Mouse (Mus musculus) testis, adult 2 months (tissue): ENCODE results near the gene Tpi1. TPM values are rescaled to one million over a fixed set of nuclear protein-coding genes. Genes with fewer than 3 reads are reported as not detected.

Source experiments
- H3K27ac ChIP-seq: fragments of 200-500 bp; 2 replicates; pipeline ENCODE4 v1.5.1; 2012; ENCODE audit warnings: low read depth, low read length; ENCODE audit not compliant: control insufficient read depth, insufficient read depth
- H3K27me3 ChIP-seq: fragments of 200-500 bp; 2 replicates; pipeline ENCODE4 v1.6.1; 2012; ENCODE audit warnings: mild to moderate bottlenecking, low read length, moderate library complexity; ENCODE audit not compliant: control insufficient read depth, insufficient read depth
- H3K36me3 ChIP-seq: fragments of 200-500 bp; 2 replicates; pipeline ENCODE4 v1.6.1; 2012; ENCODE audit warnings: mild to moderate bottlenecking, low read length; ENCODE audit not compliant: control insufficient read depth, insufficient read depth
- H3K4me1 ChIP-seq: fragments of 200-500 bp; 2 replicates; pipeline ENCODE4 v1.6.1; 2012; ENCODE audit warnings: low read length; ENCODE audit not compliant: control insufficient read depth, insufficient read depth
- H3K4me3 ChIP-seq: fragments of 200-500 bp; 2 replicates; pipeline ENCODE4 v1.5.1; 2012; ENCODE audit warnings: low read depth, mild to moderate bottlenecking, low read length, moderate library complexity, mixed read lengths; ENCODE audit not compliant: control insufficient read depth
- CTCF ChIP-seq: fragments of 200-500 bp; IDR thresholded peaks from 2 replicates; pipeline ENCODE4 v1.5.1; 2012; ENCODE audit warnings: low read depth, mild to moderate bottlenecking, inconsistent platforms, low read length, moderate library complexity; ENCODE audit not compliant: control insufficient read depth, insufficient read depth, insufficient replicate concordance
- POLR2A ChIP-seq: fragments of 200-500 bp; IDR thresholded peaks from 2 replicates; pipeline ENCODE4 v1.6.1; 2012; ENCODE audit warnings: low read depth, mild to moderate bottlenecking, inconsistent platforms, low read length, moderate library complexity; ENCODE audit not compliant: control insufficient read depth
- polyA plus RNA-seq: library from polyadenylated mRNA; depleted of rRNA; stranded (reverse); fragments of >200 nt; gene quantifications from 2 replicates; pipeline ENCODE4 v1.2.3, GENCODE M21; 2012

The Tpi1 gene
- polyA plus RNA-seq, 1 experiment, result 473 TPM

DNA sequence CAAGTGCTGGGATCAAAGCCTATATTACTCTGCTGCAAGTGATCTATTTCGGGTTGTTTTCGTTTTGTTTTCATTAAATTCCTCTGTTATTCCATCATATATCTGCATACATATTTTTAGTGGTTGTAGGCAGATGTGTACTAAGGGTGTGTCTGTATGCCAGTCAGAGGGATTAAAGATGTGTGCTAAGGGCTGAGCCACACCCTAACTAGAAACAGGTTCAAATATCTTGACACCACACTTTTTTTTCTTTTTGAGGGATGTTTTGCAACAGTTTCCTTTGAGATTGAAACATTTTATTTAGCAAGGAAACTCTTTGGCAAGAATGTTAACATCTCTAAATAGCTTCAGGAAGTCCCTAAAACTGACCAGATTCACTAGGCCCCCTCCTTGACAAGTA is 17.9 kb downstream of the Tpi1 start:
- Histone ChIP-seq H3K4me3 (no peak overlapping the region), H3K27ac (no peak overlapping the region), H3K27me3 (no peaks in the 10 kb centered on the region), H3K36me3 (no peaks in the 10 kb centered on the region), H3K4me1 (no peaks in the 10 kb centered on the region)
- TF ChIP-seq CTCF (no peak), POLR2A (no peak)

- Histone ChIP-seq H3K36me3 (no peaks in the 10 kb centered on the region), H3K4me1 (no peaks in the 10 kb centered on the region), H3K27ac (no peak overlapping the region), H3K27me3 (no peaks in the 10 kb centered on the region), H3K4me3 (no peak overlapping the region)
- TF ChIP-seq POLR2A, result no peak
- TF ChIP-seq CTCF, result no peak
Measured at GRCm38 (mm10) chr6:124795781-124796180, 18.3 kb downstream of the Tpi1 start.

GRCm38 (mm10) chr6:124791911-124792310 is 22.2 kb downstream of the Tpi1 start:
- Histone ChIP-seq H3K4me1 (no peaks in the 10 kb centered on the region), H3K4me3 (no peak overlapping the region), H3K36me3 (no peaks in the 10 kb centered on the region), H3K27ac (no peak overlapping the region), H3K27me3 (no peaks in the 10 kb centered on the region)
- TF ChIP-seq POLR2A, result no peak
- TF ChIP-seq CTCF, result no peak

GRCm38 (mm10) chr6:124790121-124790520 is 24.0 kb downstream of the Tpi1 start:
- TF ChIP-seq POLR2A, result no peak
- no peak for TF ChIP-seq CTCF
- H3K4me3 ChIP-seq, result no peak overlapping the region
- no peak overlapping the region for H3K27ac ChIP-seq
- no peaks in the 10 kb centered on the region for H3K4me1 ChIP-seq
- no peaks in the 10 kb centered on the region for H3K27me3 ChIP-seq
- no peaks in the 10 kb centered on the region for H3K36me3 ChIP-seq

DNA sequence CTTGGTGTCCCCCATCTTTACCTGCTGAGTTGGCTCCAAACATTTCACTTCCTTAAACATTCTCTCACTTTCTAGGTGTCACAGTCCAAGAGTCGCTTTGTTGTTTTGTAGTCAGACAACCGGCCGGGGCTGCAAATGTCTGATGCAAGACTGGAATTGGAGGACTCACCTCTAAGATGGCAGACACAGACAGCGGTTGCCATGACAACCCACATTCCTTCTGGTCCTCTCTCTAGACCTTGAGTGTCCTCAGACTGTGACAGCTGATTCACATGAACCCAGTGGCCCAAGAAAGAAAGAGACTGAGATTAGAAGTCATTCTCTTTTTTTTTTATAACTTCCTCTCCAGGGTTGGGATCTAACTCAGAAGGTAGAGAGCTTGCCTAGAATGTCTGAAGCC is 24.6 kb downstream of the Tpi1 start:
- no peaks in the 10 kb centered on the region for H3K36me3 ChIP-seq
- no peaks in the 10 kb centered on the region for H3K4me1 ChIP-seq
- TF ChIP-seq POLR2A (no peak), CTCF (no peak)
- no peak overlapping the region for H3K27ac ChIP-seq
- H3K27me3 ChIP-seq, result no peaks in the 10 kb centered on the region
- no peak overlapping the region for H3K4me3 ChIP-seq

DNA sequence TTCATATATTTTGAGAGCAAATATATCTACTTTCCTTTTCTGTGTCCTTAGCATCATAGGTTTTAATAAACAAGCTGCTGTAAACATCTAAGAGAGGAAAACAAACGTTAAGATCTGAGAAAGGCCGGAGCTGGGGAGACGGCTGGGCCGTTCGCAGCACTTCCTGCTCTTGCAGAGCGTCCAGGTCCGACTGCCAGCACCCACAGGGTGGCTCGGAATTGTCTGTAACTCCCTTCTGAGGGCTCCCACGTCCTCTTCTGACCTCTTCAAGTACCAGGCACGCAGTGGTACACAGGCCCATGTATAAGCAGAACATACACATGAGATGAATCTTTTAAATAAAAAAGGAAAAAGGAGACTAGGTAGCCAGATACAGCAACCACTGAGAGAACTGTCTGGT is 26.4 kb downstream of the Tpi1 start:
- no peaks in the 10 kb centered on the region for H3K36me3 ChIP-seq
- H3K27me3 ChIP-seq, result no peaks in the 10 kb centered on the region
- H3K4me1 ChIP-seq, result no peaks in the 10 kb centered on the region
- H3K27ac ChIP-seq, result no peak overlapping the region
- H3K4me3 ChIP-seq, result no peak overlapping the region
- TF ChIP-seq POLR2A, result no peak
- TF ChIP-seq CTCF, result no peak

- H3K36me3 ChIP-seq, result no peaks in the 10 kb centered on the region
- H3K4me1 ChIP-seq, result peaks cover 3% of the 10 kb centered on the region; the same call in 1 of the 2 replicates
- H3K27ac ChIP-seq, result no peak overlapping the region
- no peaks in the 10 kb centered on the region for H3K27me3 ChIP-seq
- no peak overlapping the region for H3K4me3 ChIP-seq
- TF ChIP-seq CTCF, result no peak
- TF ChIP-seq POLR2A, result no peak
Measured at GRCm38 (mm10) chr6:124786756-124787420, 27.2 kb downstream of the Tpi1 start.
